Mouse (Mus musculus) forebrain, embryonic 11.5 days (tissue): ENCODE measurements around the gene Golga7b. TPM values are rescaled to one million over a fixed set of nuclear protein-coding genes. Genes with fewer than 3 reads are reported as not detected.

Experiments
- ATAC-seq: fragments of 200-750 bp; cut with Nextera tagmentation; replicated peaks from 2 replicates; pipeline ENCODE4 v1.8.0; 2017; ENCODE audit warnings: moderate TSS enrichment; ENCODE audit not compliant: low FRiP score
- DNase-seq: peaks from one replicate; pipeline ENCODE4 v3.0.0-alpha.2; 2017; ENCODE audit warnings: low spot score
- H3K27ac ChIP-seq: fragments of 300-500 bp; sonication (generic); 2 replicates; pipeline ENCODE4 v1.5.1; 2014; ENCODE audit warnings: low read depth, low read length
- H3K27me3 ChIP-seq: fragments of 300-500 bp; sonication (generic); 2 replicates; pipeline ENCODE4 v1.6.1; 2014; ENCODE audit warnings: mild to moderate bottlenecking, low read length, mixed read lengths; ENCODE audit not compliant: control insufficient read depth, insufficient read depth
- H3K36me3 ChIP-seq: fragments of 300-500 bp; sonication (generic); 2 replicates; pipeline ENCODE4 v1.6.1; 2014; ENCODE audit warnings: mild to moderate bottlenecking, low read length, moderate library complexity, mixed read lengths; ENCODE audit not compliant: control insufficient read depth, insufficient read depth
- H3K4me1 ChIP-seq: fragments of 300-500 bp; sonication (generic); replicated peaks from 2 replicates; pipeline ENCODE4 v1.6.1; 2014; ENCODE audit warnings: low read length, mixed read lengths; ENCODE audit not compliant: control insufficient read depth, insufficient read depth
- H3K4me2 ChIP-seq: fragments of 300-500 bp; sonication (generic); 2 replicates; pipeline ENCODE4 v1.6.1; 2014; ENCODE audit warnings: low read depth, mild to moderate bottlenecking, low read length, moderate library complexity, mixed read lengths; ENCODE audit not compliant: severe bottlenecking
- H3K4me3 ChIP-seq: fragments of 300-500 bp; sonication (generic); 2 replicates; pipeline ENCODE4 v1.5.1; 2014; ENCODE audit warnings: low read depth, low read length
- H3K9ac ChIP-seq: fragments of 300-500 bp; sonication (generic); 2 replicates; pipeline ENCODE4 v1.6.1; 2014; ENCODE audit warnings: low read length
- H3K9me3 ChIP-seq: fragments of 300-500 bp; sonication (generic); 2 replicates; pipeline ENCODE4 v1.6.1; 2016; ENCODE audit warnings: low read length, mixed read lengths; ENCODE audit not compliant: control insufficient read depth
- WGBS: fragments of 180-500 bp; shearing (Covaris S2); extraction: QIAGEN DNeasy Blood & Tissue Kit; methylation state at CpG from one replicate; pipeline ENCODE4 v1.1.7; 2014; 5-methylcytosine and 5-hydroxymethylcytosine counted together
- polyA plus RNA-seq: library from polyadenylated mRNA; unstranded; fragments of >200 nt; fragmentation: Nextera tagmentation; extraction: Ambion mirVana; gene quantifications from 2 replicates; pipeline ENCODE4 v1.2.1, GENCODE M21; 2014

Gene Golga7b
- polyA plus RNA-seq, result 2.4 and 3.7 TPM in 2 replicates

- no peak within 1 kb of the TSS for H3K4me2 ChIP-seq
- no peaks in the 10 kb centered on the region for H3K36me3 ChIP-seq
- H3K27me3 ChIP-seq, result no peaks in the 10 kb centered on the region
- H3K9me3 ChIP-seq, result no peaks in the 10 kb centered on the region
- no peak for DNase-seq
- no peak within 1 kb of the TSS for H3K4me3 ChIP-seq
- H3K9ac ChIP-seq, result no peak within 1 kb of the TSS
- WGBS, result 79% methylated on average over 3 of the region's 3 CpGs
- H3K27ac ChIP-seq, result no peak within 1 kb of the TSS
- no peaks in the 10 kb centered on the region for H3K4me1 ChIP-seq
- ATAC-seq, result no peak
These were observed at the start of gene Golga7b for GRCm38 (mm10) chr19:42247519-42247918. Gene Golga7b, plus strand, starts transcription at chr19:42247574.

- no peak overlapping the region for H3K9ac ChIP-seq
- H3K36me3 ChIP-seq, result no peaks in the 10 kb centered on the region
- H3K27ac ChIP-seq, result no peak overlapping the region
- H3K4me2 ChIP-seq, result no peak overlapping the region
- peaks cover 6% of the 10 kb centered on the region; the same call in 1 of the 2 replicates for H3K4me1 ChIP-seq
- H3K27me3 ChIP-seq, result peaks cover 42% of the 10 kb centered on the region
- no peak for DNase-seq
- 49% methylated on average over 11 of the region's 11 CpGs for WGBS
- H3K9me3 ChIP-seq, result no peaks in the 10 kb centered on the region
- no peak overlapping the region for H3K4me3 ChIP-seq
- ATAC-seq, result no peak
These were observed 49.3 kb upstream of the Golga7b start for GRCm38 (mm10) chr19:42198026-42198425.

- H3K4me3 ChIP-seq, result peak within 1 kb of the TSS; percentile 10; the same call in 1 of the 2 replicates
- no peaks in the 10 kb centered on the region for H3K9me3 ChIP-seq
- DNase-seq (peak; percentile 55), ATAC-seq (no peak)
- peak within 1 kb of the TSS; percentile 18; the same call in 1 of the 2 replicates for H3K4me2 ChIP-seq
- H3K27me3 ChIP-seq, result peaks cover 43% of the 10 kb centered on the region
- WGBS, result under 1% methylated on average over 59 of the region's 60 CpGs
- no peaks in the 10 kb centered on the region for H3K36me3 ChIP-seq
- H3K4me1 ChIP-seq, result peaks cover 6% of the 10 kb centered on the region; the same call in 1 of the 2 replicates
- no peak within 1 kb of the TSS; the same call in 1 of the 2 replicates for H3K9ac ChIP-seq
- no peak within 1 kb of the TSS for H3K27ac ChIP-seq
These were observed 45.5 kb upstream of the Golga7b start, which contains the start of gene Sfrp5 for GRCm38 (mm10) chr19:42201696-42202381. Gene Sfrp5, minus strand, starts transcription at chr19:42202252.

GRCm38 (mm10) chr19:42202467-42202866 is 44.9 kb upstream of the Golga7b start:
- WGBS, result 43% methylated on average over 8 of the region's 8 CpGs
- Histone ChIP-seq H3K4me2 (no peak overlapping the region), H3K4me1 (peaks cover 6% of the 10 kb centered on the region; the same call in 1 of the 2 replicates), H3K4me3 (no peak overlapping the region), H3K9me3 (no peaks in the 10 kb centered on the region), H3K27ac (no peak overlapping the region), H3K9ac (no peak overlapping the region), H3K27me3 (peaks cover 43% of the 10 kb centered on the region), H3K36me3 (no peaks in the 10 kb centered on the region)
- DNase-seq (no peak), ATAC-seq (no peak)

GRCm38 (mm10) chr19:42204306-42204705 is 43.1 kb upstream of the Golga7b start:
- peaks cover 6% of the 10 kb centered on the region; the same call in 1 of the 2 replicates for H3K4me1 ChIP-seq
- H3K9ac ChIP-seq, result no peak overlapping the region
- WGBS, result 86% methylated on average over 4 of the region's 4 CpGs
- ATAC-seq (no peak), DNase-seq (no peak)
- H3K4me3 ChIP-seq, result no peak overlapping the region
- H3K4me2 ChIP-seq, result no peak overlapping the region
- H3K27ac ChIP-seq, result no peak overlapping the region
- no peaks in the 10 kb centered on the region for H3K9me3 ChIP-seq
- H3K36me3 ChIP-seq, result no peaks in the 10 kb centered on the region
- H3K27me3 ChIP-seq, result peaks cover 39% of the 10 kb centered on the region

- Histone ChIP-seq H3K4me1 (peaks cover 6% of the 10 kb centered on the region; the same call in 1 of the 2 replicates), H3K36me3 (no peaks in the 10 kb centered on the region), H3K27ac (no peak overlapping the region), H3K4me2 (no peak overlapping the region), H3K9me3 (no peaks in the 10 kb centered on the region), H3K9ac (no peak overlapping the region), H3K4me3 (no peak overlapping the region), H3K27me3 (peaks cover 30% of the 10 kb centered on the region)
- ATAC-seq (no peak), DNase-seq (no peak)
- WGBS, result 83% methylated on average over 8 of the region's 8 CpGs
These were observed 42.2 kb upstream of the Golga7b start for GRCm38 (mm10) chr19:42205201-42205600.

GRCm38 (mm10) chr19:42209485-42209884 is 37.9 kb upstream of the Golga7b start:
- H3K9ac ChIP-seq, result no peak overlapping the region
- ATAC-seq (no peak), DNase-seq (no peak)
- no peak overlapping the region for H3K4me2 ChIP-seq
- H3K9me3 ChIP-seq, result no peaks in the 10 kb centered on the region
- no peaks in the 10 kb centered on the region for H3K36me3 ChIP-seq
- H3K27ac ChIP-seq, result no peak overlapping the region
- WGBS, result 68% methylated on average over 7 of the region's 7 CpGs
- H3K4me1 ChIP-seq, result no peaks in the 10 kb centered on the region
- no peak overlapping the region for H3K4me3 ChIP-seq
- no peaks in the 10 kb centered on the region for H3K27me3 ChIP-seq

- no peak for ATAC-seq
These were observed 37.4 kb upstream of the Golga7b start for GRCm38 (mm10) chr19:42209976-42210375.

GRCm38 (mm10) chr19:42211936-42212335 is 35.4 kb upstream of the Golga7b start:
- Histone ChIP-seq H3K27ac (no peak overlapping the region), H3K4me3 (no peak overlapping the region), H3K4me2 (no peak overlapping the region), H3K27me3 (no peaks in the 10 kb centered on the region), H3K9me3 (no peaks in the 10 kb centered on the region), H3K36me3 (no peaks in the 10 kb centered on the region), H3K9ac (no peak overlapping the region), H3K4me1 (no peaks in the 10 kb centered on the region)
- WGBS, result 58% methylated on average over 8 of the region's 8 CpGs
- DNase-seq, result no peak
- ATAC-seq, result no peak

More at GRCm38 (mm10) chr19:42209976-42210375, 37.4 kb upstream of the Golga7b start:
- Histone ChIP-seq H3K27me3 (no peaks in the 10 kb centered on the region), H3K9me3 (no peaks in the 10 kb centered on the region), H3K36me3 (no peaks in the 10 kb centered on the region), H3K27ac (no peak overlapping the region), H3K4me1 (no peaks in the 10 kb centered on the region), H3K4me2 (no peak overlapping the region), H3K9ac (no peak overlapping the region), H3K4me3 (no peak overlapping the region)
- DNase-seq, result no peak
- 70% methylated on average over 6 of the region's 6 CpGs for WGBS
